Comparison of ENCODE assay signal across 9 mouse cellular contexts in genomic region chr2:25290101-25290815, GRCm38 (mm10). TPM values are rescaled to one million over a fixed set of nuclear protein-coding genes. Genes with fewer than 3 reads are reported as not detected.
DNase-seq lines count a peak whose midpoint lies in the region; ATAC-seq and TF ChIP-seq lines count a peak whose summit lies in the region.
"Had no signal": no experiment of that assay in that cellular context is flagged by ENCODE, and none has a peak within 500 bp of the region (broad histone marks: within the 10 kb centered on the region; RNA-seq: fewer than 3 reads in every experiment).

No protein-coding gene starts in this region.

- 2% methylated on average over 54 of the region's 54 CpGs for WGBS in intestine, embryonic 15.5 days
- 3% methylated on average over 54 of the region's 54 CpGs for WGBS in liver, postnatal 0 days (ENCODE audit: insufficient replicate concordance)
- WGBS in stomach, embryonic 16.5 days: 2% methylated on average over 54 of the region's 54 CpGs

- TF ChIP-seq CTCF in testis, adult 2 months (IDR thresholded peaks at IDR 0.05; ENCODE audit: control insufficient read depth, insufficient read depth, insufficient replicate concordance, low read depth, low read length): no peak
- no peak for TF ChIP-seq CTCF in liver, postnatal 0 days (IDR thresholded peaks at IDR 0.05; ENCODE audit: low read depth)

- DNase-seq in adrenal gland, adult 2 months: peak; percentile 61
- DNase-seq in adrenal gland, adult 18-20 months (ENCODE audit: low spot score in 2 of 2): no peak
- no peak for DNase-seq in testis, postnatal 14 days (ENCODE audit: low spot score)
- no peak for DNase-seq in liver, postnatal 0 days
- DNase-seq in c-Kit-positive CD71-positive TER-119-positive erythroid progenitor cells, embryonic 14.5 days (ENCODE audit: low spot score): no peak

- TF ChIP-seq EP300 in liver, postnatal 0 days (IDR thresholded peaks at IDR 0.05; ENCODE audit: low read depth): no peak

- no peak overlapping the region for H3K9ac ChIP-seq in intestine, embryonic 15.5 days
- H3K9ac ChIP-seq in liver, postnatal 0 days (replicated peaks): no peak overlapping the region
- peak overlapping the region; percentile 61 for H3K9ac ChIP-seq in stomach, embryonic 16.5 days (ENCODE audit: low read length)

- no peak for ATAC-seq in intestine, embryonic 15.5 days
- ATAC-seq in liver, postnatal 0 days: no peak
- ATAC-seq in stomach, embryonic 16.5 days (ENCODE audit: insufficient read depth, low FRiP score): no peak

- H3K4me2 ChIP-seq in intestine, embryonic 15.5 days (replicated peaks): peak overlapping the region; percentile 68
- H3K4me2 ChIP-seq in liver, postnatal 0 days (ENCODE audit: low read depth, low read length): 0 out of 2 replicates have a peak overlapping the region, but pooled peaks have one; percentile 7
- H3K4me2 ChIP-seq in stomach, embryonic 16.5 days (ENCODE audit: low read depth, low read length): peak overlapping the region; percentile 55

- H3K4me3 ChIP-seq in testis, adult 2 months (ENCODE audit: control insufficient read depth, low read depth, low read length): peak overlapping the region; percentile 76
- peak overlapping the region; percentile 16 for H3K4me3 ChIP-seq in intestine, embryonic 15.5 days (replicated peaks)
- no peak overlapping the region for H3K4me3 ChIP-seq in liver, postnatal 0 days (ENCODE audit: low read depth, low read length)
- H3K4me3 ChIP-seq in stomach, embryonic 16.5 days (replicated peaks; ENCODE audit: low read length): peak overlapping the region; percentile 45

- H3K27me3 ChIP-seq in testis, adult 2 months (ENCODE audit: control insufficient read depth, insufficient read depth, low read length): no peaks in the 10 kb centered on the region
- H3K27me3 ChIP-seq in intestine, embryonic 15.5 days (replicated peaks): peaks cover 71% of the 10 kb centered on the region
- H3K27me3 ChIP-seq in liver, postnatal 0 days (ENCODE audit: insufficient read depth, low read length): peaks cover 49% of the 10 kb centered on the region
- peaks cover 45% of the 10 kb centered on the region for H3K27me3 ChIP-seq in stomach, embryonic 16.5 days (ENCODE audit: control insufficient read depth, insufficient read depth, low read length)

- 0 out of 2 replicates have a peak, but pooled peaks have one; percentile 2 for TF ChIP-seq POLR2A in testis, adult 2 months (IDR thresholded peaks at IDR 0.05; ENCODE audit: control insufficient read depth, low read depth, low read length)

- H3K27ac ChIP-seq in testis, adult 2 months (ENCODE audit: control insufficient read depth, insufficient read depth, low read depth, low read length): no peak overlapping the region
- no peak overlapping the region for H3K27ac ChIP-seq in intestine, embryonic 15.5 days
- no peak overlapping the region for H3K27ac ChIP-seq in liver, postnatal 0 days (ENCODE audit: low read depth)
- peak overlapping the region; percentile 77 for H3K27ac ChIP-seq in stomach, embryonic 16.5 days (ENCODE audit: low read length)

- H3K9me3 ChIP-seq in intestine, embryonic 15.5 days: no peaks in the 10 kb centered on the region
- H3K9me3 ChIP-seq in liver, postnatal 0 days (ENCODE audit: low read length): no peaks in the 10 kb centered on the region
- no peaks in the 10 kb centered on the region for H3K9me3 ChIP-seq in stomach, embryonic 16.5 days (replicated peaks; ENCODE audit: control insufficient read depth, low read length)

- peaks cover 8% of the 10 kb centered on the region for H3K4me1 ChIP-seq in testis, adult 2 months (ENCODE audit: control insufficient read depth, insufficient read depth, low read length)
- peaks cover 27% of the 10 kb centered on the region for H3K4me1 ChIP-seq in intestine, embryonic 15.5 days (replicated peaks)
- peaks cover 12% of the 10 kb centered on the region for H3K4me1 ChIP-seq in liver, postnatal 0 days (ENCODE audit: insufficient read depth)
- H3K4me1 ChIP-seq in stomach, embryonic 16.5 days (ENCODE audit: control insufficient read depth, insufficient read depth, low read length): peaks cover 50% of the 10 kb centered on the region

- no peaks in the 10 kb centered on the region; the same call in 1 of the 2 replicates for H3K36me3 ChIP-seq in testis, adult 2 months (ENCODE audit: control insufficient read depth, insufficient read depth, low read length)
- H3K36me3 ChIP-seq in intestine, embryonic 15.5 days: no peaks in the 10 kb centered on the region
- peaks cover 3% of the 10 kb centered on the region; the same call in 1 of the 2 replicates for H3K36me3 ChIP-seq in liver, postnatal 0 days (replicated peaks; ENCODE audit: insufficient read depth, low read length)
- 0 out of 2 replicates have a peak, but pooled peaks cover under 1% of the 10 kb centered on the region for H3K36me3 ChIP-seq in stomach, embryonic 16.5 days (ENCODE audit: control insufficient read depth, insufficient read depth, low read length)

RNA-seq across cellular contexts. Expression of gene Lrrc26, which starts 0.5 kb away (rescaled TPM):
- total RNA-seq in adrenal gland, adult 2 months (2021): not detected
- not detected in 2 replicates for polyA plus RNA-seq in adrenal gland, adult 2 months (2012; rRNA removed)
- not detected for total RNA-seq in adrenal gland, adult 18-20 months (2021)
- polyA plus RNA-seq in testis, adult 2 months (2012; rRNA removed): 3.5 and 4.3 TPM in 2 replicates
- 0.43 and 1.8 TPM in 2 replicates for polyA plus RNA-seq in intestine, embryonic 15.5 days (2015; fragmentation: Nextera tagmentation; extraction: Ambion mirVana)
- polyA plus RNA-seq in liver, postnatal 0 days (2015; fragmentation: Nextera tagmentation; extraction: Ambion mirVana): not detected in 2 replicates
- polyA plus RNA-seq in stomach, embryonic 16.5 days (2015; fragmentation: Nextera tagmentation; extraction: Ambion mirVana): 14.3 and 20.3 TPM in 2 replicates
- total RNA-seq: common myeloid progenitor, adult 5-6 weeks had no signal

RNA-seq across cellular contexts. Expression of gene Tmem210, which starts 2.3 kb away (rescaled TPM):
- total RNA-seq in adrenal gland, adult 2 months (2021): not detected
- not detected in 2 replicates for polyA plus RNA-seq in adrenal gland, adult 2 months (2012; rRNA removed)
- total RNA-seq in adrenal gland, adult 18-20 months (2021): not detected
- 830 and 870 TPM in 2 replicates for polyA plus RNA-seq in testis, adult 2 months (2012; rRNA removed)
- polyA plus RNA-seq in intestine, embryonic 15.5 days (2015; fragmentation: Nextera tagmentation; extraction: Ambion mirVana): not detected in 2 replicates
- not detected in 2 replicates for polyA plus RNA-seq in liver, postnatal 0 days (2015; fragmentation: Nextera tagmentation; extraction: Ambion mirVana)
- polyA plus RNA-seq in stomach, embryonic 16.5 days (2015; fragmentation: Nextera tagmentation; extraction: Ambion mirVana): not detected in 2 replicates
- total RNA-seq: common myeloid progenitor, adult 5-6 weeks had no signal

RNA-seq across cellular contexts. Expression of gene Anapc2, which starts 18.0 kb away (rescaled TPM):
- 10 to 100 TPM; 78.8 to 82.7 TPM for total RNA-seq in adrenal gland, adult 2 months (2021)
- polyA plus RNA-seq in adrenal gland, adult 2 months (2012; rRNA removed): 93.1 and 110 TPM in 2 replicates
- 10 to 100 TPM; 75.5 to 82.4 TPM for total RNA-seq in adrenal gland, adult 18-20 months (2021)
- 29.3 and 32.3 TPM in 2 replicates for polyA plus RNA-seq in testis, adult 2 months (2012; rRNA removed)
- polyA plus RNA-seq in intestine, embryonic 15.5 days (2015; fragmentation: Nextera tagmentation; extraction: Ambion mirVana): 95.8 and 103 TPM in 2 replicates
- 19.8 and 22.8 TPM in 2 replicates for polyA plus RNA-seq in liver, postnatal 0 days (2015; fragmentation: Nextera tagmentation; extraction: Ambion mirVana)
- 123 and 134 TPM in 2 replicates for polyA plus RNA-seq in stomach, embryonic 16.5 days (2015; fragmentation: Nextera tagmentation; extraction: Ambion mirVana)

RNA-seq across cellular contexts. Expression of gene Ssna1, which starts 18.0 kb away (rescaled TPM):
- 10 to 100 TPM; 37.6 to 46.1 TPM for total RNA-seq in adrenal gland, adult 2 months (2021)
- 55.2 and 62.1 TPM in 2 replicates for polyA plus RNA-seq in adrenal gland, adult 2 months (2012; rRNA removed)
- total RNA-seq in adrenal gland, adult 18-20 months (2021): 10 to 100 TPM; 37.2 to 40.1 TPM
- polyA plus RNA-seq in testis, adult 2 months (2012; rRNA removed): 54.9 and 64.2 TPM in 2 replicates
- 200 and 212 TPM in 2 replicates for polyA plus RNA-seq in intestine, embryonic 15.5 days (2015; fragmentation: Nextera tagmentation; extraction: Ambion mirVana)
- 77.2 and 81.7 TPM in 2 replicates for polyA plus RNA-seq in liver, postnatal 0 days (2015; fragmentation: Nextera tagmentation; extraction: Ambion mirVana)
- 199 TPM in 2 replicates for polyA plus RNA-seq in stomach, embryonic 16.5 days (2015; fragmentation: Nextera tagmentation; extraction: Ambion mirVana)

RNA-seq across cellular contexts. Expression of gene Tprn, which starts 27.8 kb away (rescaled TPM):
- total RNA-seq in adrenal gland, adult 2 months (2021): 10 to 100 TPM in 1 of 2 experiments, 1 to 10 TPM in 1; 10.0 to 13.1 TPM
- 13.6 and 14.6 TPM in 2 replicates for polyA plus RNA-seq in adrenal gland, adult 2 months (2012; rRNA removed)
- total RNA-seq in adrenal gland, adult 18-20 months (2021): 1 to 10 TPM; 8.2 to 9.4 TPM
- polyA plus RNA-seq in testis, adult 2 months (2012; rRNA removed): 357 and 363 TPM in 2 replicates
- 20.7 and 23.6 TPM in 2 replicates for polyA plus RNA-seq in intestine, embryonic 15.5 days (2015; fragmentation: Nextera tagmentation; extraction: Ambion mirVana)
- polyA plus RNA-seq in liver, postnatal 0 days (2015; fragmentation: Nextera tagmentation; extraction: Ambion mirVana): 5.3 TPM in 2 replicates
- polyA plus RNA-seq in stomach, embryonic 16.5 days (2015; fragmentation: Nextera tagmentation; extraction: Ambion mirVana): 17.9 and 19.0 TPM in 2 replicates

Comparison
In these comparisons a context has a peak if more than half of its experiments do, and no peak if none do; other contexts are left out.
1. H3K4me2 ChIP-seq: peak in every context shown above with its lines; median percentile 68 in intestine, embryonic 15.5 days; 55 in stomach, embryonic 16.5 days; 7 in liver, postnatal 0 days.
2. RNA of gene Tmem210, which starts 2.3 kb away (polyA plus RNA-seq): 830 to 870 TPM in testis, adult 2 months; not detected in adrenal gland, adult 2 months, not detected in intestine, embryonic 15.5 days, not detected in liver, postnatal 0 days and not detected in stomach, embryonic 16.5 days; every median in the first group is over 100 times any median in the second.